8 mouse cellular contexts compared by ENCODE assay signal in genomic region chr5:126733470-126733869, GRCm38 (mm10).
DNase-seq lines count a peak whose midpoint lies in the region; ATAC-seq and TF ChIP-seq lines count a peak whose summit lies in the region.

No protein-coding gene starts in this region.

- H3K9ac ChIP-seq in kidney, embryonic 15.5 days: no peak overlapping the region
- H3K9ac ChIP-seq in limb, embryonic 12.5 days (replicated peaks): 0 out of 2 replicates have a peak overlapping the region, but pooled peaks have one; percentile 40
- no peak overlapping the region for H3K9ac ChIP-seq in midbrain, postnatal 0 days (replicated peaks; ENCODE audit: low read length, poor library complexity, severe bottlenecking)

- H3K4me2 ChIP-seq in kidney, embryonic 15.5 days: peak overlapping the region; percentile 56
- peak overlapping the region; percentile 54 for H3K4me2 ChIP-seq in limb, embryonic 12.5 days
- H3K4me2 ChIP-seq in midbrain, postnatal 0 days (ENCODE audit: low read depth, low read length, poor library complexity, severe bottlenecking): peak overlapping the region; percentile 38

- peak; percentile 71; the same call in 1 of the 2 replicates for ATAC-seq in kidney, embryonic 15.5 days (replicated peaks; ENCODE audit: low FRiP score)
- no peak for ATAC-seq in limb, embryonic 12.5 days (ENCODE audit: insufficient number of reproducible peaks, insufficient read depth, low FRiP score, low TSS enrichment, low read depth)
- peak; percentile 56; the same call in 1 of the 2 replicates for ATAC-seq in midbrain, postnatal 0 days (ENCODE audit: low FRiP score)

- 0 out of 2 replicates have a peak, but pooled peaks cover 2% of the 10 kb centered on the region for H3K4me1 ChIP-seq in heart, embryonic 10.5 days
- peaks cover 2% of the 10 kb centered on the region; the same call in 1 of the 2 replicates for H3K4me1 ChIP-seq in kidney, embryonic 15.5 days
- H3K4me1 ChIP-seq in limb, embryonic 12.5 days (replicated peaks): 0 out of 2 replicates have a peak, but pooled peaks cover 4% of the 10 kb centered on the region
- no peaks in the 10 kb centered on the region for H3K4me1 ChIP-seq in midbrain, postnatal 0 days (ENCODE audit: insufficient read depth, low read length)

- WGBS in heart, embryonic 10.5 days: 6% methylated on average over 7 of the region's 15 CpGs
- WGBS in kidney, embryonic 15.5 days: 4% methylated on average over 6 of the region's 15 CpGs
- WGBS in limb, embryonic 12.5 days: 3% methylated on average over 8 of the region's 15 CpGs
- 1% methylated on average over 6 of the region's 15 CpGs for WGBS in midbrain, postnatal 0 days

- DNase-seq in adrenal gland, adult 8-10 months: peak; percentile 8
- DNase-seq in embryo, embryonic 10.5 days (ENCODE audit: low spot score): peak; percentile 86
- DNase-seq in heart, embryonic 10.5 days (ENCODE audit: low spot score): peak; percentile 78
- peak; percentile 85 for DNase-seq in midbrain, postnatal 0 days (ENCODE audit: low spot score)
- peak; percentile 86 for DNase-seq in testis, postnatal 10 days (ENCODE audit: low spot score)
- no peak for DNase-seq in thymus, adult 18-20 months

- no peaks in the 10 kb centered on the region for H3K27me3 ChIP-seq in heart, embryonic 10.5 days (ENCODE audit: insufficient read depth, poor library complexity, severe bottlenecking)
- no peaks in the 10 kb centered on the region; the same call in 1 of the 2 replicates for H3K27me3 ChIP-seq in kidney, embryonic 15.5 days
- no peaks in the 10 kb centered on the region for H3K27me3 ChIP-seq in limb, embryonic 12.5 days
- H3K27me3 ChIP-seq in midbrain, postnatal 0 days (ENCODE audit: insufficient read depth, low read length): no peaks in the 10 kb centered on the region

- peak; percentile 76 for TF ChIP-seq CTCF in midbrain, postnatal 0 days (IDR thresholded peaks at IDR 0.05)

- no peaks in the 10 kb centered on the region for H3K36me3 ChIP-seq in heart, embryonic 10.5 days
- H3K36me3 ChIP-seq in kidney, embryonic 15.5 days: no peaks in the 10 kb centered on the region
- H3K36me3 ChIP-seq in limb, embryonic 12.5 days: no peaks in the 10 kb centered on the region
- no peaks in the 10 kb centered on the region for H3K36me3 ChIP-seq in midbrain, postnatal 0 days (ENCODE audit: insufficient read depth, low read length)

- peak overlapping the region; percentile 42; the same call in 1 of the 2 replicates for H3K4me3 ChIP-seq in heart, embryonic 10.5 days
- peak overlapping the region; percentile 23 for H3K4me3 ChIP-seq in kidney, embryonic 15.5 days (replicated peaks)
- peak overlapping the region; percentile 27; the same call in 1 of the 2 replicates for H3K4me3 ChIP-seq in limb, embryonic 12.5 days (replicated peaks)
- no peak overlapping the region for H3K4me3 ChIP-seq in midbrain, postnatal 0 days (ENCODE audit: low read depth, low read length)

- no peaks in the 10 kb centered on the region for H3K9me3 ChIP-seq in heart, embryonic 10.5 days
- no peaks in the 10 kb centered on the region for H3K9me3 ChIP-seq in kidney, embryonic 15.5 days (replicated peaks)
- no peaks in the 10 kb centered on the region for H3K9me3 ChIP-seq in limb, embryonic 12.5 days
- H3K9me3 ChIP-seq in midbrain, postnatal 0 days (ENCODE audit: low read length): no peaks in the 10 kb centered on the region

- no peak overlapping the region for H3K27ac ChIP-seq in heart, embryonic 10.5 days
- H3K27ac ChIP-seq in kidney, embryonic 15.5 days: no peak overlapping the region
- H3K27ac ChIP-seq in limb, embryonic 12.5 days: no peak overlapping the region
- H3K27ac ChIP-seq in midbrain, postnatal 0 days (ENCODE audit: low read depth, low read length): no peak overlapping the region

Comparison
In these comparisons a context has a peak if more than half of its experiments do, and no peak if none do; other contexts are left out.
1. DNase-seq: peak in adrenal gland, adult 8-10 months (single experiment), embryo, embryonic 10.5 days (single experiment), heart, embryonic 10.5 days (single experiment), midbrain, postnatal 0 days (single experiment) and testis, postnatal 10 days (single experiment); none in thymus, adult 18-20 months (0 of 2).
2. Peak in every context shown above with its lines, with median percentiles within 50 percentile points of each other: H3K4me2 ChIP-seq.